Mouse (Mus musculus) adrenal gland, adult (tissue): ENCODE measurements at regions not wholly inside any gene's neighbourhood (a gene's known extent, or its start where the extent isn't known, plus 50 kb on each side); places are given as distances from the start of the nearest gene placed in this dataset.

Experiments used
- DNase-seq, 2 experiments: peaks; one replicate each; pipeline ENCODE4 v3.0.0; 2022 to 2023; ENCODE audit warnings: low spot score in 1 of 2; ENCODE audit not compliant: inconsistent age in 2 of 2

GRCm38 (mm10) chr2:178987935-178988334 is 454.3 kb upstream of the Cdh4 start:
- no peak for DNase-seq

- no peak for DNase-seq
Observed at GRCm38 (mm10) chr2:178989291-178989690, 452.9 kb upstream of the Cdh4 start.

- no peak for DNase-seq
Observed at GRCm38 (mm10) chr2:178989784-178990183, 452.4 kb upstream of the Cdh4 start.

GRCm38 (mm10) chr2:178990959-178991358 is 451.3 kb upstream of the Cdh4 start:
- DNase-seq = no peak

GRCm38 (mm10) chr2:178992334-178993116 is 449.7 kb upstream of the Cdh4 start:
- no peak for DNase-seq

- DNase-seq = no peak
Observed at GRCm38 (mm10) chr2:178997921-178998320, 444.3 kb upstream of the Cdh4 start.

GRCm38 (mm10) chr2:179000448-179001081 is 441.7 kb upstream of the Cdh4 start:
- DNase-seq = peak in 1 of 2 experiments; percentile 66

GRCm38 (mm10) chr2:179007766-179008165 is 434.5 kb upstream of the Cdh4 start:
- no peak for DNase-seq

- DNase-seq = no peak
Observed at GRCm38 (mm10) chr2:179013891-179014593, 428.2 kb upstream of the Cdh4 start.

- no peak for DNase-seq
Observed at GRCm38 (mm10) chr2:179022675-179023194, 419.5 kb upstream of the Cdh4 start.

- DNase-seq = no peak
Observed at GRCm38 (mm10) chr2:179024225-179024624, 418.0 kb upstream of the Cdh4 start.

GRCm38 (mm10) chr2:179033171-179033570 is 409.1 kb upstream of the Cdh4 start:
- no peak for DNase-seq

GRCm38 (mm10) chr2:179035446-179035845 is 406.8 kb upstream of the Cdh4 start:
- no peak for DNase-seq

- DNase-seq = no peak
Observed at GRCm38 (mm10) chr2:179039697-179040096, 402.5 kb upstream of the Cdh4 start.

GRCm38 (mm10) chr2:179043671-179044070 is 398.6 kb upstream of the Cdh4 start:
- no peak for DNase-seq

GRCm38 (mm10) chr2:179045361-179045760 is 396.9 kb upstream of the Cdh4 start:
- DNase-seq = no peak

- DNase-seq = no peak
Observed at GRCm38 (mm10) chr2:179054441-179054840, 387.8 kb upstream of the Cdh4 start.

GRCm38 (mm10) chr2:179064616-179065015 is 377.6 kb upstream of the Cdh4 start:
- no peak for DNase-seq

GRCm38 (mm10) chr2:179069520-179069919 is 372.7 kb upstream of the Cdh4 start:
- DNase-seq = no peak

- peak in 1 of 2 experiments; percentile 43 for DNase-seq
Observed at GRCm38 (mm10) chr2:179070346-179070745, 371.9 kb upstream of the Cdh4 start.

GRCm38 (mm10) chr2:179080462-179081274 is 361.6 kb upstream of the Cdh4 start:
- no peak for DNase-seq
